Mouse (Mus musculus) left cerebral cortex, postnatal 25 days (tissue): ENCODE measurements around the gene Nt5c. TPM values are rescaled to one million over a fixed set of nuclear protein-coding genes. Genes with fewer than 3 reads are reported as not detected.
"Not testable (repeated sequence)": the region's sequence is repeated elsewhere in the genome, so short reads cannot be mapped to it uniquely, and the experiment has no call there.

ENCODE experiments used
- DNase-seq, 2 experiments: peaks; one replicate each; pipeline ENCODE4 v3.0.0; 2022; ENCODE audit warnings: low spot score in 2 of 2, mixed read lengths in 1 of 2
- intact Hi-C: fragments of 180-260 bp; cut with DNase I; formaldehyde crosslinking; loops from one replicate; pipeline ENCODE4 v1.15.1; 2025
- total RNA-seq, 2 experiments: library from RNA; stranded (reverse); gene quantifications; 2 replicates each; pipeline ENCODE4 v1.2.3; 2021

Gene Nt5c
- 10 to 100 TPM; 60.1 to 66.5 TPM for total RNA-seq

GRCm38 (mm10) chr11:115491356-115492083 is at the start of gene Nt5c:
Gene Nt5c (minus strand): TSS chr11:115491862.
- DNase-seq, result peak; percentile 85 to 92
- intact Hi-C loops, result loop anchor here (2.0 to 5.0 kb wide), 2 partner anchors 21 to 46 kb away; partner anchors contain the start of gene Sumo2

GRCm38 (mm10) chr11:115538045-115538444 is 46.4 kb upstream of the Nt5c start:
- intact Hi-C loops, result loop anchor here (5.0 kb wide), 1 partner anchor 46 kb away; the partner anchor contains the start of gene Nt5c
- no peak for DNase-seq

GRCm38 (mm10) chr11:115536856-115537568 is 45.4 kb upstream of the Nt5c start:
- peak; percentile 42 to 74 for DNase-seq
- intact Hi-C loops, result loop anchor here (5.0 kb wide), 1 partner anchor 45 kb away; the partner anchor contains the start of gene Nt5c

DNA sequence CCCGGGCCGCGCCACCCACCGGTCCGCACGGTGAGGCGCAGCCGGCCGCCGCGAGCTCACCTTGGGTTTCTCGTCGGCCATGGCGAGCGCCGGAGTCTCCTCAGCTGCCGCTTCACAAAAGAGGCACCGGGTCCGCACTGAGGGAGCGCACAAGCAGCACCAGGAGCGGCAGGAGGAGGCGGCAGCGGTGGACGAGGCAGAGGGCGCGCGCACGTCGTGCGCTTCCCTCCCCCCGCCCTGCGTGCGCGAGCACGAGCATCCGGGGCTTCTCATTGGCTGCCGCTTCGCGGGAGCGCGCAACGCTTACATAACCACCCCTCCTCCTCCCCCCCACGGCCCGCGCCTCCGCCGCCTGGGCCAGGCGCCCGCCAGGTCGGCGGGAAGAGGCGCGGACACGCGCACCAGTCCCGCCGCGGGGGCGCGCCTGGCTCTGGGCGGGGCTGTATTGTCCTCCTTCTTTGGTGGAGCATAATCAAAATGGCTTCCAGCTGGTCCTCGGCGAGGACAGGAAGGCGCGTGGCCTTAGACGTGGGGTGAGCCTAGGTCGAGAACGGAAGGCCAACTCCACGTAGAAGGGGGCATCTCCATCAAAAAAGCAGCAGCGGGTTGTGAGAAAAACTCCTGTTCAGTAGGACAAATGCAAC is 44.5 kb upstream of the Nt5c start, which contains the start of gene Sumo2:
Gene Sumo2 (minus strand): TSS at position 239 of the 644 bp plus-strand sequence.
- peak; percentile 97 to 98 for DNase-seq
- intact Hi-C loops, result loop anchor here (5.0 kb wide), 1 partner anchor 44 kb away; the partner anchor contains the start of gene Nt5c

DNA sequence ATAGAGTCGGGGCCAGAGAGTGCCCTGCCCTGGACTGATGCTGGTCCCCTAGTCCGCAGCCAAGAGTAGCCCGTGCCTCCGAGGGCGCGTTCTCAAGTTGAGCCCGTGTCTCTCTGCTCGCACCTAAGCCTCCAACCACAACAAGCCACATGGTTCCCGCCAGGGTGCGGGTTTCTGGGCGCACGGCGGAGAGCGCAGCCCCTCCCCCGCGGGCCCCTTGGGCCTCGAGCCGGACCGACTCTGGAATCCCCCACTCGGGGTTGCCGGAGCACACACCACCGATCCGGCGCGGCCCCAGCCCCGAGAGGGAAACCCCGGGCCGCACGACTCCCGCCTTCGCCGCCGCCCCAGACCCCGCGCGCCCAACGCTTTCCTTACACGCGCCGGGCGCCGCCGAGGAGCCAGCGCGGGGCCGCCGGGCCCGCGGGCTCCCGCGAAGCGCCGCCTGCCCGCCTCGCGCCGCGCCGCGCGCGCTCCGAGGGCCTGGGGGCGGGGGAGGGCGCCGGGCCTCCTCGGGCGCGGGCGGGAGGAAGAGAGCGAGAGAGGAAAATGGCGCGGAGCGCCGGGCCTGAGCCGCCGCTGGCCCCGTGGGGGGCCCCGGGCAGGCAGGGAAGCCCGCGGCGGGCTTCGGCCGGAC is 43.9 kb upstream of the Nt5c start:
- intact Hi-C loops, result loop anchor here (5.0 kb wide), 1 partner anchor 43 kb away; the partner anchor contains the start of gene Nt5c
- DNase-seq, result peak; percentile 45 to 63

- DNase-seq, result no peak
- intact Hi-C loops, result loop anchor here (5.0 kb wide), 1 partner anchor 43 kb away; the partner anchor contains the start of gene Nt5c
Measured at GRCm38 (mm10) chr11:115534759-115535371, 43.2 kb upstream of the Nt5c start.

DNA sequence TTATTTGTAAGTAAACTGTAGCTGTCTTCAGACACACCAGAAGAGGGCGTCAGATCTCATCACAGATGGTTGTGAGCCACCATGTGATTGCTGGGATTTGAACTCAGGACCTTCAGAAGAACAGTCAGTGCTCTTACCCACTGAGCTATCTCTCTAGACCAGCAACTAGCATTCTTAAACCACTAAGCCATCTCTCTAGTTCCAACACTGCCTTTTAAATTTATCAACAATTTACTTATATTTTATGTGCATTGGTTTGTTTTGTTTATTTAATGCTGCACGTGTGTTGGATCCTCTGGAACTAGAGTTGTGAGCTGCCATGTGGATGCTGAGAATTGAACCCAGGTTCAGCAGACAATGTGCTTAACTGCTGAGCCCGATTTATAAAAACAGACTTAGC is 34.8 kb upstream of the Nt5c start:
- intact Hi-C loops, DNase-seq: not testable (repeated sequence)

GRCm38 (mm10) chr11:115522703-115523102 is 31.0 kb upstream of the Nt5c start:
- DNase-seq, result no peak
- intact Hi-C loops, result no loop called here

GRCm38 (mm10) chr11:115522238-115522637 is 30.6 kb upstream of the Nt5c start:
- no peak for DNase-seq
- intact Hi-C loops, result no loop called here

- no peak for DNase-seq
- intact Hi-C loops, result no loop called here
Measured at GRCm38 (mm10) chr11:115521080-115521479, 29.4 kb upstream of the Nt5c start.

DNA sequence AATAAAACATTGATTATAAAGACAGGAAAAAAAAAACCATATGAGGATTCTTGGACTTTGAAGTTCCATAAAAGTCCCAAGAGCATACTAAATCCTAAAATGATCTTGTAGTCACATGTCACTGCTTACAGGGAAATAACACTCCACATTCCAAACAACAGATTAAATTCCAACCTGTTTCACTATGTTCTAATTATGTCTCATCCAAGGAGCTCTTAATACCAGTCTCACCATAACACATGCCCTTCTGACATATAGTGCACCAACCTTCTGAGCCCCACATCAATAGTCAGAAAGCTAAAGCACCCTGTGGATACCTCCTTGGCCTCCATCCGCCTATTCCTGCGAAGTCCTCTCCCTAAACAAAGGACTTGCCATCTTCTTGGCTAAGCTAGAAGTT is 28.6 kb upstream of the Nt5c start:
- intact Hi-C loops, result no loop called here
- no peak for DNase-seq

GRCm38 (mm10) chr11:115519581-115519980 is 27.9 kb upstream of the Nt5c start:
- no peak for DNase-seq
- intact Hi-C loops, result no loop called here

- intact Hi-C loops, result no loop called here
- DNase-seq, result peak; percentile 26 to 73
Measured at GRCm38 (mm10) chr11:115518693-115519092, 27.0 kb upstream of the Nt5c start.

DNA sequence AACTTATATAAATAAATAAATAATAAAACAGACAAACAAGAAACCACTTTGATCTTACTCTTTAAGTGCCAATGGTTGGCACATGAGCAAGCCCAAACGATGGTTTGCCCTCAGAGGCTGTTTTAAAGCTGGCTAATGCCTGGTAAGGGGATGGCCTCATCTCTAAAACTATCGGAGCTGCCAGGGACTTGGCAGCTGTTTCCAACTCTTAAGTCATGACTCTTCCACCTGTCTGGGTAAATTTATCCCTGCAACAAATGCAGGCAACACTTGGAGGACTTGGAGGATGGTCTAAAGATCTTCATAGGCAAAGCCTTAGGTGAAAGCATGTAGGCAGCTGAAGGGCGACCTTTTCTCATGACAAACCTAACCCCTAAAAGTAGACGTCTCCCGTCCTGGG is 25.3 kb upstream of the Nt5c start:
- DNase-seq, result no peak
- intact Hi-C loops, result no loop called here

- DNase-seq, result no peak
- intact Hi-C loops, result no loop called here
Measured at GRCm38 (mm10) chr11:115515021-115515420, 23.4 kb upstream of the Nt5c start.

GRCm38 (mm10) chr11:115514238-115514663 is 22.6 kb upstream of the Nt5c start, which contains the start of gene Jpt1:
Gene Jpt1 (minus strand): TSS chr11:115514387.
- intact Hi-C loops, result no loop called here
- DNase-seq, result peak; percentile 97 to 98

GRCm38 (mm10) chr11:115513271-115514237 is 21.9 kb upstream of the Nt5c start:
- peak in 1 of 2 experiments; percentile 66 for DNase-seq
- intact Hi-C loops, result loop anchor here (2.0 kb wide), 1 partner anchor 23 kb away; the partner anchor contains the start of gene Nt5c
